In the genomic region with DNA sequence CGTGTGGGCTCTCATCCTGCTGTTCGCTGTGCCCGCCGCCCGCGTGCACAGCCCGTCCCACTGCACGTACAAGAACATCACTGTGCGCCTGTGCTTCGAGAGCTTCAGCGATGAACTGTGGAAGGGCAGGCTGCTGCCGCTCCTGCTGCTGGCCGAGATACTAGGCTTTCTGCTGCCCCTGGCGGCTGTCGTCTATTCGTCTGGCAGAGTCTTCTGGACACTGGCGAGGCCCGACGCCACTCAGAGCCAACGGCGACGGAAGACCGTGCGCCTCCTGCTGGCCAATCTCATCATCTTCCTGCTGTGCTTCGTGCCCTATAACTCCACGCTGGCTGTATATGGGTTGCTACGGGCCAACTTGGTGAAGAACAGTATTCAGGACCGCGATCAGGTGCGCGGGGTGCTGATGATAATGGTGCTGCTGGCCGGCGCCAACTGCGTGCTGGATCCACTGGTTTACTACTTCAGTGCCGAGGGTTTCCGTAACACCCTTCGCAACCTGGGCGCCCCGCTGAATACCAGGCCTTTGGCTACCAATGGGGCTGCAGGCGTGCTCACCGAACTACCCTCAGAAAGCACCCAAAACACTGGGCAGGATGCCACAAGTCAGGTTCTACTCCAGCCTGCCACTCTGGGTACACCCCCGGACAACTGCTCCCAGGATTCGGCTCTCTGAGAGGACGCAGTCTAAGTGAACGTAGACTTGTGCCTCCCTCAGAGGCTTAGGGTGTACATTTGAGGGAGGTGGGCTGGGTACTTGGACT, we compare ENCODE assay signal across 8 mouse cellular contexts. TPM values are rescaled to one million over a fixed set of nuclear protein-coding genes. Genes with fewer than 3 reads are reported as not detected.
DNase-seq lines count a peak whose midpoint lies in the region; ATAC-seq and TF ChIP-seq lines count a peak whose summit lies in the region.

No protein-coding gene starts in this region.

- peaks cover 5 to 15% of the 10 kb centered on the region in 2 experiments; a peak in 1 of 4 replicates for H3K4me1 ChIP-seq in ES-E14 (ENCODE audit: control insufficient read depth in 2 of 2, insufficient read depth in 2 of 2, low read length in 2 of 2, poor library complexity in 1 of 2)
- 0 out of 2 replicates have a peak, but pooled peaks cover 2% of the 10 kb centered on the region for H3K4me1 ChIP-seq in forebrain, embryonic 11.5 days (replicated peaks; ENCODE audit: control insufficient read depth, insufficient read depth, low read length)
- peaks cover 14% of the 10 kb centered on the region for H3K4me1 ChIP-seq in heart, embryonic 15.5 days (replicated peaks)
- 0 out of 4 replicates have a peak, but pooled peaks cover 0 to 5% of the 10 kb centered on the region in 2 experiments for H3K4me1 ChIP-seq in liver, embryonic 14.5 days (replicated peaks; ENCODE audit: control insufficient read depth in 2 of 2, insufficient read depth in 2 of 2, low read length in 1 of 2)

- WGBS in forebrain, embryonic 11.5 days: 21% methylated on average over 45 of the region's 45 CpGs
- WGBS in heart, embryonic 15.5 days: 23% methylated on average over 45 of the region's 45 CpGs
- WGBS in liver, embryonic 14.5 days (ENCODE audit: insufficient replicate concordance): 35% methylated on average over 45 of the region's 45 CpGs

- in situ Hi-C loops in ES-E14 (cut with MboI; ENCODE audit: low sequenced_read_pairs in 2 of 2, unreplicated experiment in 2 of 2): no loop called here

- DNase-seq in ES-E14 (ENCODE audit: low read depth, low spot score): peak; percentile 95
- DNase-seq in c-Kit-negative CD71-positive TER-119-positive erythroid progenitor cells, embryonic 14.5 days (ENCODE audit: low read depth, low spot score): peak; percentile 66
- DNase-seq in forebrain, embryonic 11.5 days (ENCODE audit: low spot score): peak; percentile 96
- DNase-seq in kidney, postnatal 14 days: peak; percentile 95
- peak; percentile 71 to 78 (median 76) for DNase-seq in liver, embryonic 14.5 days (ENCODE audit: low read depth in 3 of 3, low spot score in 3 of 3)
- peak; percentile 88 for DNase-seq in ovary, adult 18-20 months (ENCODE audit: low spot score)
- DNase-seq in yolk sac, embryonic 10.5 days (ENCODE audit: low spot score): peak; percentile 89

- H3K27ac ChIP-seq in ES-E14 (ENCODE audit: insufficient read depth, low read depth, low read length, poor library complexity, severe bottlenecking): 0 out of 2 replicates have a peak overlapping the region, but pooled peaks have one; percentile 4
- peak overlapping the region; percentile 72 for H3K27ac ChIP-seq in forebrain, embryonic 11.5 days (ENCODE audit: low read depth, low read length)
- H3K27ac ChIP-seq in heart, embryonic 15.5 days: peak overlapping the region; percentile 52
- H3K27ac ChIP-seq in liver, embryonic 14.5 days: no peak overlapping the region

- H3K4me3 ChIP-seq in ES-E14 (ENCODE audit: insufficient read depth in 1 of 2, low read depth in 1 of 2, low read length in 2 of 2, poor library complexity in 1 of 2, severe bottlenecking in 1 of 2): peak overlapping the region; percentile 71 to 73
- H3K4me3 ChIP-seq in forebrain, embryonic 11.5 days (ENCODE audit: low read depth, low read length): peak overlapping the region; percentile 35
- peak overlapping the region; percentile 44 for H3K4me3 ChIP-seq in heart, embryonic 15.5 days
- peak overlapping the region; percentile 38 to 43 for H3K4me3 ChIP-seq in liver, embryonic 14.5 days (ENCODE audit: insufficient read depth in 1 of 2, low read depth in 2 of 2, low read length in 2 of 2)

- peaks cover 8% of the 10 kb centered on the region; the same call in 1 of the 2 replicates for H3K36me3 ChIP-seq in ES-E14 (ENCODE audit: control insufficient read depth, insufficient read depth, low read length, poor library complexity, severe bottlenecking)
- H3K36me3 ChIP-seq in forebrain, embryonic 11.5 days (ENCODE audit: control insufficient read depth, insufficient read depth, low read length): no peaks in the 10 kb centered on the region
- no peaks in the 10 kb centered on the region for H3K36me3 ChIP-seq in heart, embryonic 15.5 days
- no peaks in the 10 kb centered on the region for H3K36me3 ChIP-seq in liver, embryonic 14.5 days (replicated peaks; ENCODE audit: control insufficient read depth, insufficient read depth, low read depth)

- peak; percentile 97 for TF ChIP-seq CTCF in liver, embryonic 14.5 days (IDR thresholded peaks at IDR 0.05; ENCODE audit: low read depth)

- H3K27me3 ChIP-seq in forebrain, embryonic 11.5 days (ENCODE audit: control insufficient read depth, insufficient read depth, low read length): no peaks in the 10 kb centered on the region
- peaks cover 16% of the 10 kb centered on the region; the same call in 1 of the 2 replicates for H3K27me3 ChIP-seq in heart, embryonic 15.5 days
- H3K27me3 ChIP-seq in liver, embryonic 14.5 days (ENCODE audit: control insufficient read depth, insufficient read depth, low read length): no peaks in the 10 kb centered on the region; the same call in 1 of the 2 replicates

- H3K9me3 ChIP-seq in ES-E14 (ENCODE audit: control insufficient read depth, insufficient read depth, low read depth, low read length): no peaks in the 10 kb centered on the region
- H3K9me3 ChIP-seq in forebrain, embryonic 11.5 days (ENCODE audit: control insufficient read depth, low read length): no peaks in the 10 kb centered on the region
- H3K9me3 ChIP-seq in heart, embryonic 15.5 days (replicated peaks): no peaks in the 10 kb centered on the region
- no peaks in the 10 kb centered on the region for H3K9me3 ChIP-seq in liver, embryonic 14.5 days (ENCODE audit: control insufficient read depth, low read length)

- H3K9ac ChIP-seq in ES-E14 (ENCODE audit: insufficient read depth, low read depth, low read length, poor library complexity, severe bottlenecking): peak overlapping the region; percentile 80
- peak overlapping the region; percentile 69 for H3K9ac ChIP-seq in forebrain, embryonic 11.5 days (ENCODE audit: low read length)
- peak overlapping the region; percentile 49 for H3K9ac ChIP-seq in heart, embryonic 15.5 days
- H3K9ac ChIP-seq in liver, embryonic 14.5 days (replicated peaks): no peak overlapping the region

- peak; percentile 90 for ATAC-seq in forebrain, embryonic 11.5 days (replicated peaks; ENCODE audit: low FRiP score)
- ATAC-seq in heart, embryonic 15.5 days (replicated peaks; ENCODE audit: insufficient number of reproducible peaks, insufficient read depth, low FRiP score, low read depth): peak; percentile 93
- ATAC-seq in liver, embryonic 14.5 days (ENCODE audit: insufficient read depth): peak; percentile 83

- TF ChIP-seq EP300 in liver, embryonic 14.5 days (IDR thresholded peaks at IDR 0.05; ENCODE audit: low read depth): no peak

- peak overlapping the region; percentile 68 for H3K4me2 ChIP-seq in forebrain, embryonic 11.5 days (ENCODE audit: low read depth, low read length, severe bottlenecking)
- H3K4me2 ChIP-seq in heart, embryonic 15.5 days: peak overlapping the region; percentile 70
- H3K4me2 ChIP-seq in liver, embryonic 14.5 days (ENCODE audit: low read depth): peak overlapping the region; percentile 68

TF ChIP-seq in ES-E14, 5 proteins besides CTCF, POLR2A, EP300 and RAD21:
- no peak for TF ChIP-seq ZC3H11A (IDR thresholded peaks at IDR 0.05; ENCODE audit: borderline replicate concordance, low read depth, low read length)
- TF ChIP-seq HCFC1 (IDR thresholded peaks at IDR 0.05; ENCODE audit: borderline replicate concordance, insufficient read depth, low read length): no peak
- TF ChIP-seq ZNF384 (IDR thresholded peaks at IDR 0.05; ENCODE audit: low read depth, low read length): no peak
- TF ChIP-seq MAFK (IDR thresholded peaks at IDR 0.05; ENCODE audit: insufficient read depth, low read depth, low read length): no peak
- TF ChIP-seq CHD2 (IDR thresholded peaks at IDR 0.05; ENCODE audit: low read depth, low read length): no peak

RNA-seq across cellular contexts. Expression of gene Chd4, which starts 13.8 kb away (rescaled TPM):
- total RNA-seq in ES-E14 (2012; rRNA removed): 344 and 351 TPM in 2 replicates
- 124 and 131 TPM in 2 replicates for polyA plus RNA-seq in forebrain, embryonic 11.5 days (2014; fragmentation: Nextera tagmentation; extraction: Ambion mirVana)
- polyA plus RNA-seq in heart, embryonic 15.5 days (2015; fragmentation: Nextera tagmentation; extraction: Ambion mirVana): 61.1 and 63.4 TPM in 2 replicates
- polyA plus RNA-seq in liver, embryonic 14.5 days (2012; rRNA removed): 13.9 and 24.7 TPM in 2 replicates
- polyA plus RNA-seq in liver, embryonic 14.5 days (2014; fragmentation: Nextera tagmentation; extraction: Ambion mirVana): 19.7 and 24.3 TPM in 2 replicates

RNA-seq across cellular contexts. Expression of gene Lpar5, which starts 14.3 kb away (rescaled TPM):
- total RNA-seq in ES-E14 (2012; rRNA removed): 5.0 and 9.3 TPM in 2 replicates
- 0.21 and 0.36 TPM in 2 replicates for polyA plus RNA-seq in forebrain, embryonic 11.5 days (2014; fragmentation: Nextera tagmentation; extraction: Ambion mirVana)
- 0.35 and 0.90 TPM in 2 replicates for polyA plus RNA-seq in heart, embryonic 15.5 days (2015; fragmentation: Nextera tagmentation; extraction: Ambion mirVana)
- 1.6 and 1.8 TPM in 2 replicates for polyA plus RNA-seq in liver, embryonic 14.5 days (2012; rRNA removed)
- polyA plus RNA-seq in liver, embryonic 14.5 days (2014; fragmentation: Nextera tagmentation; extraction: Ambion mirVana): 0.68 and 1.0 TPM in 2 replicates

RNA-seq across cellular contexts. Expression of gene Acrbp, which starts 32.5 kb away (rescaled TPM):
- total RNA-seq in ES-E14 (2012; rRNA removed): 9.6 and 31.2 TPM in 2 replicates
- polyA plus RNA-seq in forebrain, embryonic 11.5 days (2014; fragmentation: Nextera tagmentation; extraction: Ambion mirVana): 14.6 and 15.8 TPM in 2 replicates
- 5.2 and 7.1 TPM in 2 replicates for polyA plus RNA-seq in heart, embryonic 15.5 days (2015; fragmentation: Nextera tagmentation; extraction: Ambion mirVana)
- polyA plus RNA-seq in liver, embryonic 14.5 days (2012; rRNA removed): 2.1 and 3.1 TPM in 2 replicates
- polyA plus RNA-seq in liver, embryonic 14.5 days (2014; fragmentation: Nextera tagmentation; extraction: Ambion mirVana): 1.3 and 2.0 TPM in 2 replicates

RNA-seq across cellular contexts. Expression of gene Ing4, which starts 42.4 kb away (rescaled TPM):
- 32.4 and 50.2 TPM in 2 replicates for total RNA-seq in ES-E14 (2012; rRNA removed)
- 126 and 135 TPM in 2 replicates for polyA plus RNA-seq in forebrain, embryonic 11.5 days (2014; fragmentation: Nextera tagmentation; extraction: Ambion mirVana)
- polyA plus RNA-seq in heart, embryonic 15.5 days (2015; fragmentation: Nextera tagmentation; extraction: Ambion mirVana): 79.2 and 83.1 TPM in 2 replicates
- polyA plus RNA-seq in liver, embryonic 14.5 days (2012; rRNA removed): 14.1 and 17.9 TPM in 2 replicates
- polyA plus RNA-seq in liver, embryonic 14.5 days (2014; fragmentation: Nextera tagmentation; extraction: Ambion mirVana): 17.2 and 21.9 TPM in 2 replicates

RNA-seq across cellular contexts. Expression of gene Nop2, which starts 49.7 kb away (rescaled TPM):
- total RNA-seq in ES-E14 (2012; rRNA removed): 159 and 174 TPM in 2 replicates
- 65.4 and 70.3 TPM in 2 replicates for polyA plus RNA-seq in forebrain, embryonic 11.5 days (2014; fragmentation: Nextera tagmentation; extraction: Ambion mirVana)
- 35.0 and 43.6 TPM in 2 replicates for polyA plus RNA-seq in heart, embryonic 15.5 days (2015; fragmentation: Nextera tagmentation; extraction: Ambion mirVana)
- polyA plus RNA-seq in liver, embryonic 14.5 days (2012; rRNA removed): 18.9 and 24.5 TPM in 2 replicates
- 33.1 and 33.7 TPM in 2 replicates for polyA plus RNA-seq in liver, embryonic 14.5 days (2014; fragmentation: Nextera tagmentation; extraction: Ambion mirVana)
